Mouse (Mus musculus) midbrain, embryonic 16.5 days (tissue): Measurements from ENCODE around the gene Dhx9. TPM values are rescaled to one million over a fixed set of nuclear protein-coding genes. Genes with fewer than 3 reads are reported as not detected.
"Not testable (repeated sequence)": the region's sequence is repeated elsewhere in the genome, so short reads cannot be mapped to it uniquely, and the experiment has no call there.

Experiments used
- ATAC-seq: fragments of 200-750 bp; cut with Nextera tagmentation; 2 replicates; pipeline ENCODE4 v1.8.0; 2017; ENCODE audit warnings: moderate TSS enrichment
- H3K27ac ChIP-seq: fragments of 300-500 bp; sonication (generic); 2 replicates; pipeline ENCODE4 v1.5.1; 2014; ENCODE audit warnings: mild to moderate bottlenecking, low read length, mixed read lengths
- H3K27me3 ChIP-seq: fragments of 300-500 bp; sonication (generic); 2 replicates; pipeline ENCODE4 v1.6.1; 2014; ENCODE audit warnings: low read depth, low read length, mixed read lengths; ENCODE audit not compliant: control insufficient read depth, insufficient read depth
- H3K36me3 ChIP-seq: fragments of 300-500 bp; sonication (generic); 2 replicates; pipeline ENCODE4 v1.6.1; 2014; ENCODE audit warnings: mild to moderate bottlenecking, low read length, moderate library complexity, mixed read lengths; ENCODE audit not compliant: control insufficient read depth, insufficient read depth
- H3K4me1 ChIP-seq: fragments of 300-500 bp; sonication (generic); 2 replicates; pipeline ENCODE4 v1.6.1; 2014; ENCODE audit warnings: mild to moderate bottlenecking, low read length, mixed read lengths; ENCODE audit not compliant: control insufficient read depth, insufficient read depth
- H3K4me2 ChIP-seq: fragments of 300-500 bp; sonication (generic); 2 replicates; pipeline ENCODE4 v1.6.1; 2014; ENCODE audit warnings: mild to moderate bottlenecking, low read length, mixed read lengths
- H3K4me3 ChIP-seq: fragments of 300-500 bp; sonication (generic); 2 replicates; pipeline ENCODE4 v1.5.1; 2014; ENCODE audit warnings: low read depth, mild to moderate bottlenecking, low read length, moderate library complexity, mixed read lengths
- H3K9ac ChIP-seq: fragments of 300-500 bp; sonication (generic); 2 replicates; pipeline ENCODE4 v1.6.1; 2014; ENCODE audit warnings: low read depth, low read length, mixed read lengths
- H3K9me3 ChIP-seq: fragments of 300-500 bp; sonication (generic); replicated peaks from 2 replicates; pipeline ENCODE4 v1.6.1; 2014; ENCODE audit warnings: mild to moderate bottlenecking, low read length, mixed read lengths; ENCODE audit not compliant: control insufficient read depth, poor library complexity, severe bottlenecking
- WGBS: fragments of 180-500 bp; shearing (Covaris S2); extraction: QIAGEN DNeasy Blood & Tissue Kit; methylation state at CpG from one replicate; pipeline ENCODE4 v1.1.7; 2014; 5-methylcytosine and 5-hydroxymethylcytosine counted together
- polyA plus RNA-seq: library from polyadenylated mRNA; unstranded; fragments of >200 nt; fragmentation: Nextera tagmentation; extraction: Ambion mirVana; gene quantifications from 2 replicates; pipeline ENCODE4 v1.2.1, GENCODE M21; 2015

Dhx9 gene
- polyA plus RNA-seq, 1 experiment from 2014 or later: 22.1 TPM

- Histone ChIP-seq H3K4me3 (no peak overlapping the region), H3K4me1 (peaks cover 12% of the 10 kb centered on the region), H3K36me3 (no peaks in the 10 kb centered on the region), H3K27ac (no peak overlapping the region), H3K9me3 (no peaks in the 10 kb centered on the region), H3K9ac (no peak overlapping the region), H3K4me2 (no peak overlapping the region), H3K27me3 (no peaks in the 10 kb centered on the region)
- no peak for ATAC-seq
- 88% methylated on average over 4 of the region's 4 CpGs for WGBS
Observed at GRCm38 (mm10) chr1:153489963-153490362, 2.5 kb upstream of the Dhx9 start.

- H3K36me3 ChIP-seq: no peaks in the 10 kb centered on the region
- H3K9ac ChIP-seq: no peak overlapping the region
- H3K4me2 ChIP-seq: no peak overlapping the region
- H3K4me1 ChIP-seq: peaks cover 16% of the 10 kb centered on the region
- WGBS: 33% methylated on average over 2 of the region's 2 CpGs
- no peaks in the 10 kb centered on the region for H3K27me3 ChIP-seq
- no peak overlapping the region for H3K4me3 ChIP-seq
- no peak overlapping the region for H3K27ac ChIP-seq
- ATAC-seq: no peak
- no peaks in the 10 kb centered on the region for H3K9me3 ChIP-seq
Observed at GRCm38 (mm10) chr1:153489540-153489939, 2.1 kb upstream of the Dhx9 start.

DNA sequence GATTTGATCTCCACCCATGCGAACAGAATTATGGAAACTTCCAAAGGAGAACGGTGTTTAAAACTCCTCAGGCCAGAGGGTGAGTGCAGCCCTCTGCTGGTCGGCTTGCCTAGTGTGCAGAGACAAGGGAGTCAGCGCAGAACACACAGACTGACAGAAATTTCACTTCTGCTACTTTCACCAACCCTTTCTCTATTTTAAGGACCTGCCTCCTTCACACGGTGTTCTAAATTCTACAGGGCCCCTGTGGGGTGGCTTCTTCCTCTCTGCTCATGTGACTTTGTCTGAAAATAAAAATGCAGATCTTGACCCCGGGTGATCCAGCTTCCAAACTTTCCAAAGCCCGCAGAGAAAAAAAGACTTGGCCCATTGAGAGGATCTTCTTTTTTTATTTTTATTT, 1.7 kb upstream of the Dhx9 start:
- no peak for ATAC-seq
- H3K4me2 ChIP-seq: no peak overlapping the region
- WGBS: 52% methylated on average over 7 of the region's 7 CpGs
- H3K27me3 ChIP-seq: no peaks in the 10 kb centered on the region
- H3K9me3 ChIP-seq: no peaks in the 10 kb centered on the region
- no peaks in the 10 kb centered on the region for H3K36me3 ChIP-seq
- no peak overlapping the region for H3K27ac ChIP-seq
- H3K4me1 ChIP-seq: peaks cover 20% of the 10 kb centered on the region
- no peak overlapping the region for H3K9ac ChIP-seq
- no peak overlapping the region for H3K4me3 ChIP-seq

DNA sequence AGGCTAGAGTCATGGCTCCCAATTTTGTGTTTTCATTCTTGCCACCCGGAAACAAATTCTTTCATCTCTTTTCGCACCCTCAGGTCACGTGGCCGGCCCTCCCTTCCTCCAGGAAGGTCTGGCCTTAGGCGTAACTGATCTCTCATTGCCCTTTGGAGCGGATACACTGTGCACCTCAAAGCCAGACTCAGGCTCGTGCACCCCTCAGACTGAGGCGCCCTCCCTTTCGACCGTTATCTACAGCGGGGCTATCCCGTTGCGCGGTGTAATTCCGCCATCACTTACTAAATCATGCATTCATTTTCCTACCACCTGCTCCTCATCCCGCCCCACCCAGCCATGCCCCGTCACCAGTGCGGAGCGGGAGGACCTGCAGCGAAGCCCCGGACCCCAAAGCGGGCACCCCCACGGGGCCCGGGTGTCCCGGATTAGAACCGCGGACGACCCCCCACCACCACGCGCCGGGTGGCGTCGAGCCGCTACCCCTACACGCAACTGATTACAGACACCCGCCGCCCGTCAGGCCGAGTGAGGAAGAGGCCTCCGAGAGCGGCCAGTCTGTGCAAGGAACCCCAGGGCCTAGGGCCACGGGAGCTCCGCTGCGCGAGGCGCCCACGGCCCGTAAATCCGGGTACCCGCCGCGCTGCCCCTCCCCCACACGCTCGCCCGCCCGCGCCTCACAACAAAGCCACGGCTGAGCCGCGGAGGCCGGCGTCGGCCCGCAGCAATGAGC, 527 bp downstream of the Dhx9 start:
- Histone ChIP-seq H3K4me1 (peaks cover 24% of the 10 kb centered on the region), H3K4me3 (peak overlapping the region; percentile 99), H3K27me3 (no peaks in the 10 kb centered on the region), H3K9me3 (no peaks in the 10 kb centered on the region), H3K9ac (peak overlapping the region; percentile 99), H3K36me3 (no peaks in the 10 kb centered on the region), H3K27ac (peak overlapping the region; percentile 95), H3K4me2 (peak overlapping the region; percentile 70)
- ATAC-seq: peak; percentile 79
- WGBS: under 1% methylated on average over 61 of the region's 64 CpGs

DNA sequence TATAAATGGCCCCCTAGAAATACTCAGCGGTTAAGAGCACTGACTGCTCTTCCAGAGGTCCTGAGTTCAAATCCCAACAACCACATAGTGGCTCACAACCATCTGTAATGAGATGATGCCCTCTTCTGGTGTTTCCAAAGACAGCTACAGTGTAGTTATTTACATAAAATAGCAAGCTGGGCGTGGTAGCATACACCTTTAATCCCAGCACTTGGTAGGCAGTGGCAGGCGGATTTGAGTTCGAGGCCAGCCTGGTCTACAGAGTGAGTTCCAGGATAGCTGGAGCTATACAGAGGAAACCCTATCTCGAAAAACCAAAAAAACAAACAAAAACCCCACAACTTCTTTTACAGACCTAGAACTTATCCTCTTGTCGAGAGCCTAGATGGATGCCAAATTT, 1.3 kb downstream of the Dhx9 start:
- 8% methylated on average over 6 of the region's 6 CpGs for WGBS

GRCm38 (mm10) chr1:153485201-153485796, 2.2 kb downstream of the Dhx9 start:
- H3K9ac ChIP-seq: peak overlapping the region; percentile 55; the same call in 1 of the 2 replicates
- H3K27ac ChIP-seq: no peak overlapping the region

More for the DNA sequence above, 1.3 kb downstream of the Dhx9 start:
- Histone ChIP-seq H3K4me3 (peak overlapping the region; percentile 99), H3K4me1 (peaks cover 24% of the 10 kb centered on the region), H3K9ac (peak overlapping the region; percentile 99), H3K4me2 (peak overlapping the region; percentile 70)
- ATAC-seq, H3K27ac ChIP-seq, H3K36me3 ChIP-seq, H3K27me3 ChIP-seq, H3K9me3 ChIP-seq: not testable (repeated sequence)

GRCm38 (mm10) chr1:153481025-153481412, 6.4 kb downstream of the Dhx9 start:
- Histone ChIP-seq H3K4me2 (no peak overlapping the region), H3K9me3 (no peaks in the 10 kb centered on the region), H3K9ac (no peak overlapping the region), H3K27ac (no peak overlapping the region), H3K4me3 (no peak overlapping the region), H3K36me3 (peaks cover 35% of the 10 kb centered on the region), H3K27me3 (no peaks in the 10 kb centered on the region), H3K4me1 (peaks cover 21% of the 10 kb centered on the region)
- peak; percentile 40; the same call in 1 of the 2 replicates for ATAC-seq
- 78% methylated on average over 1 of the region's 1 CpGs for WGBS

More at GRCm38 (mm10) chr1:153485201-153485796, 2.2 kb downstream of the Dhx9 start:
- Histone ChIP-seq H3K27me3 (no peaks in the 10 kb centered on the region), H3K4me3 (peak overlapping the region; percentile 99), H3K4me1 (peaks cover 24% of the 10 kb centered on the region), H3K4me2 (peak overlapping the region; percentile 70), H3K36me3 (peaks cover 8% of the 10 kb centered on the region; the same call in 1 of the 2 replicates), H3K9me3 (no peaks in the 10 kb centered on the region)
- WGBS: 42% methylated on average over 2 of the region's 2 CpGs
- ATAC-seq: no peak

GRCm38 (mm10) chr1:153480386-153481024, 7.0 kb downstream of the Dhx9 start:
- Histone ChIP-seq H3K4me1 (peaks cover 18% of the 10 kb centered on the region), H3K9ac (no peak overlapping the region), H3K27ac (no peak overlapping the region), H3K9me3 (no peaks in the 10 kb centered on the region), H3K27me3 (no peaks in the 10 kb centered on the region), H3K4me3 (no peak overlapping the region), H3K36me3 (peaks cover 36% of the 10 kb centered on the region), H3K4me2 (no peak overlapping the region)
- peak; percentile 41; the same call in 1 of the 2 replicates for ATAC-seq
- 45% methylated on average over 1 of the region's 1 CpGs for WGBS

DNA sequence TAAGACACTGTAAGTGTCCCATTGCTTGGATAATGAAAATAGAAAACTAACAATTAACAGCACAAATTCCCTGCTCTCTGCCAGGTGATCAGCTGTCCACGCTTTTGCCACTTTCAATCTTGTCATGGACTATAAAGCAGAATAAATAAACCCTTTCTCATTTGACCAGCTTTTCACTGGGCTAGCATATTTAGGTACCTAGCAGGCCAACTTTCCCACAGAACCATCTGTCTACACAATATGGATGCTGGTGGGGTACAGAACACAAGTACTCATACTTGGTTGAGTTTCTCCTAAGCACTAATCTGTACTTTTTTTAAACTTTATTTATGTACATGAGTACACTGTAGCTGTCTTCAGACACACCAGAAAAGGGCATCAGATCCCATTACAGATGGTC, 8.2 kb downstream of the Dhx9 start:
- ATAC-seq: no peak
- WGBS: 90% methylated on average over 1 of the region's 1 CpGs
- peaks cover 41% of the 10 kb centered on the region for H3K36me3 ChIP-seq

More for the DNA sequence above, 8.2 kb downstream of the Dhx9 start:
- no peak overlapping the region for H3K4me2 ChIP-seq
- H3K9me3 ChIP-seq: no peaks in the 10 kb centered on the region
- H3K27me3 ChIP-seq: no peaks in the 10 kb centered on the region
- no peak overlapping the region for H3K27ac ChIP-seq
- peaks cover 6% of the 10 kb centered on the region for H3K4me1 ChIP-seq
- H3K4me3 ChIP-seq: no peak overlapping the region
- H3K9ac ChIP-seq: no peak overlapping the region
